Mouse (Mus musculus) stomach, embryonic 14.5 days (tissue): ENCODE data around the gene Nedd9. TPM values are rescaled to one million over a fixed set of nuclear protein-coding genes. Genes with fewer than 3 reads are reported as not detected.

Experiments used
- ATAC-seq: fragments of 200-750 bp; cut with Nextera tagmentation; 2 replicates; pipeline ENCODE4 v1.8.0; 2017; ENCODE audit warnings: low read depth, moderate TSS enrichment; ENCODE audit not compliant: insufficient number of reproducible peaks, insufficient read depth, low FRiP score
- H3K27ac ChIP-seq: fragments of 300-500 bp; sonication (generic); 2 replicates; pipeline ENCODE4 v1.5.1; 2014; ENCODE audit warnings: mild to moderate bottlenecking, low read length, moderate library complexity, mixed read lengths
- H3K27me3 ChIP-seq: fragments of 300-500 bp; sonication (generic); 2 replicates; pipeline ENCODE4 v1.6.1; 2014; ENCODE audit warnings: low read length, control low read depth, mixed read lengths; ENCODE audit not compliant: control insufficient read depth, insufficient read depth
- H3K36me3 ChIP-seq: fragments of 300-500 bp; sonication (generic); 2 replicates; pipeline ENCODE4 v1.6.1; 2014; ENCODE audit warnings: mild to moderate bottlenecking, control low read depth, low read length, moderate library complexity, mixed read lengths; ENCODE audit not compliant: control insufficient read depth, insufficient read depth
- H3K4me1 ChIP-seq: fragments of 300-500 bp; sonication (generic); 2 replicates; pipeline ENCODE4 v1.6.1; 2014; ENCODE audit warnings: low read length, control low read depth, mixed read lengths; ENCODE audit not compliant: control insufficient read depth, insufficient read depth
- H3K4me2 ChIP-seq: fragments of 300-500 bp; sonication (generic); replicated peaks from 2 replicates; pipeline ENCODE4 v1.6.1; 2014; ENCODE audit warnings: low read depth, low read length, control low read depth
- H3K4me3 ChIP-seq: fragments of 300-500 bp; sonication (generic); 2 replicates; pipeline ENCODE4 v1.5.1; 2014; ENCODE audit warnings: low read depth, low read length, control low read depth
- H3K9ac ChIP-seq: fragments of 300-500 bp; sonication (generic); replicated peaks from 2 replicates; pipeline ENCODE4 v1.6.1; 2014; ENCODE audit warnings: low read depth, mild to moderate bottlenecking, control low read depth, low read length, moderate library complexity, mixed read lengths
- H3K9me3 ChIP-seq: fragments of 300-500 bp; sonication (generic); 2 replicates; pipeline ENCODE4 v1.6.1; 2016; ENCODE audit warnings: low read depth, low read length, control low read depth; ENCODE audit not compliant: control insufficient read depth
- WGBS: fragments of 180-500 bp; shearing (Covaris S2); extraction: QIAGEN DNeasy Blood & Tissue Kit; methylation state at CpG from one replicate; pipeline ENCODE4 v1.1.7; 2014; 5-methylcytosine and 5-hydroxymethylcytosine counted together
- polyA plus RNA-seq: library from polyadenylated mRNA; unstranded; fragments of >200 nt; fragmentation: Nextera tagmentation; extraction: Ambion mirVana; gene quantifications from 2 replicates; pipeline ENCODE4 v1.2.1, GENCODE M21; 2014

Nedd9 gene
- polyA plus RNA-seq, 1 experiment from 2014 or later, result 33.3 TPM

GRCm38 (mm10) chr13:41362909-41363308 lies 124.3 kb downstream of the Nedd9 start:
- ATAC-seq, result no peak
- WGBS, result 67% methylated on average over 6 of the region's 6 CpGs
- Histone ChIP-seq H3K27ac (no peak overlapping the region), H3K4me2 (no peak overlapping the region), H3K4me3 (no peak overlapping the region), H3K27me3 (no peaks in the 10 kb centered on the region), H3K9me3 (no peaks in the 10 kb centered on the region), H3K9ac (no peak overlapping the region), H3K36me3 (no peaks in the 10 kb centered on the region), H3K4me1 (no peaks in the 10 kb centered on the region)

GRCm38 (mm10) chr13:41360272-41360815 lies 126.8 kb downstream of the Nedd9 start:
- no peaks in the 10 kb centered on the region for H3K27me3 ChIP-seq
- 46% methylated on average over 8 of the region's 8 CpGs for WGBS
- no peak overlapping the region for H3K4me3 ChIP-seq
- H3K36me3 ChIP-seq, result no peaks in the 10 kb centered on the region
- no peak overlapping the region for H3K27ac ChIP-seq
- H3K4me2 ChIP-seq, result no peak overlapping the region
- ATAC-seq, result no peak
- no peaks in the 10 kb centered on the region; the same call in 1 of the 2 replicates for H3K4me1 ChIP-seq
- no peak overlapping the region for H3K9ac ChIP-seq
- no peaks in the 10 kb centered on the region for H3K9me3 ChIP-seq

GRCm38 (mm10) chr13:41359330-41360215 lies 127.6 kb downstream of the Nedd9 start:
- peak overlapping the region; percentile 59 for H3K4me3 ChIP-seq
- peaks cover 5% of the 10 kb centered on the region; the same call in 1 of the 2 replicates for H3K4me1 ChIP-seq
- no peak for ATAC-seq
- H3K9ac ChIP-seq, result no peak overlapping the region
- no peaks in the 10 kb centered on the region for H3K27me3 ChIP-seq
- no peaks in the 10 kb centered on the region for H3K36me3 ChIP-seq
- peak overlapping the region; percentile 52 for H3K4me2 ChIP-seq
- H3K9me3 ChIP-seq, result no peaks in the 10 kb centered on the region
- 4% methylated on average over 16 of the region's 16 CpGs for WGBS
- H3K27ac ChIP-seq, result peak overlapping the region; percentile 64

- Histone ChIP-seq H3K27ac (peak overlapping the region; percentile 93), H3K4me2 (peak overlapping the region; percentile 52), H3K9me3 (no peaks in the 10 kb centered on the region), H3K27me3 (no peaks in the 10 kb centered on the region), H3K9ac (peak overlapping the region; percentile 45), H3K36me3 (no peaks in the 10 kb centered on the region), H3K4me1 (peaks cover 7% of the 10 kb centered on the region; the same call in 1 of the 2 replicates), H3K4me3 (peak overlapping the region; percentile 59)
- peak; percentile 99 for ATAC-seq
- under 1% methylated on average over 42 of the region's 42 CpGs for WGBS
These were observed 128.5 kb downstream of the Nedd9 start for GRCm38 (mm10) chr13:41358480-41359180.

GRCm38 (mm10) chr13:41358009-41358408 lies 129.2 kb downstream of the Nedd9 start:
- WGBS, result 16% methylated on average over 10 of the region's 10 CpGs

GRCm38 (mm10) chr13:41357586-41357985 lies 129.6 kb downstream of the Nedd9 start:
- 0 out of 2 replicates have a peak overlapping the region, but pooled peaks have one; percentile 45 for H3K9ac ChIP-seq
- 42% methylated on average over 3 of the region's 3 CpGs for WGBS
- peak overlapping the region; percentile 59 for H3K4me3 ChIP-seq
- no peaks in the 10 kb centered on the region for H3K36me3 ChIP-seq
- no peaks in the 10 kb centered on the region for H3K9me3 ChIP-seq
- H3K4me1 ChIP-seq, result peaks cover 12% of the 10 kb centered on the region; the same call in 1 of the 2 replicates
- no peaks in the 10 kb centered on the region for H3K27me3 ChIP-seq
- ATAC-seq, result no peak
- H3K4me2 ChIP-seq, result peak overlapping the region; percentile 52
- no peak overlapping the region for H3K27ac ChIP-seq

More at GRCm38 (mm10) chr13:41358009-41358408, 129.2 kb downstream of the Nedd9 start:
- H3K36me3 ChIP-seq, result no peaks in the 10 kb centered on the region
- H3K27ac ChIP-seq, result peak overlapping the region; percentile 93; the same call in 1 of the 2 replicates
- ATAC-seq, result no peak
- H3K4me2 ChIP-seq, result peak overlapping the region; percentile 52
- H3K4me3 ChIP-seq, result peak overlapping the region; percentile 59
- H3K4me1 ChIP-seq, result peaks cover 7% of the 10 kb centered on the region; the same call in 1 of the 2 replicates
- H3K9me3 ChIP-seq, result no peaks in the 10 kb centered on the region
- peak overlapping the region; percentile 45 for H3K9ac ChIP-seq
- H3K27me3 ChIP-seq, result no peaks in the 10 kb centered on the region

GRCm38 (mm10) chr13:41357161-41357560 lies 130.0 kb downstream of the Nedd9 start:
- Histone ChIP-seq H3K27me3 (no peaks in the 10 kb centered on the region), H3K27ac (no peak overlapping the region), H3K9ac (no peak overlapping the region), H3K9me3 (no peaks in the 10 kb centered on the region), H3K4me2 (peak overlapping the region; percentile 52), H3K36me3 (no peaks in the 10 kb centered on the region), H3K4me3 (peak overlapping the region; percentile 59), H3K4me1 (peaks cover 16% of the 10 kb centered on the region; the same call in 1 of the 2 replicates)
- WGBS, result 70% methylated on average over 4 of the region's 4 CpGs
- no peak for ATAC-seq

GRCm38 (mm10) chr13:41355552-41355951 lies 131.6 kb downstream of the Nedd9 start:
- Histone ChIP-seq H3K36me3 (no peaks in the 10 kb centered on the region), H3K27ac (no peak overlapping the region), H3K4me2 (peak overlapping the region; percentile 52; the same call in 1 of the 2 replicates), H3K9ac (no peak overlapping the region), H3K4me1 (peaks cover 18% of the 10 kb centered on the region; the same call in 1 of the 2 replicates), H3K9me3 (no peaks in the 10 kb centered on the region), H3K27me3 (no peaks in the 10 kb centered on the region), H3K4me3 (no peak overlapping the region)
- ATAC-seq, result no peak
- WGBS, result 18% methylated on average over 2 of the region's 2 CpGs
